In the genomic region with DNA sequence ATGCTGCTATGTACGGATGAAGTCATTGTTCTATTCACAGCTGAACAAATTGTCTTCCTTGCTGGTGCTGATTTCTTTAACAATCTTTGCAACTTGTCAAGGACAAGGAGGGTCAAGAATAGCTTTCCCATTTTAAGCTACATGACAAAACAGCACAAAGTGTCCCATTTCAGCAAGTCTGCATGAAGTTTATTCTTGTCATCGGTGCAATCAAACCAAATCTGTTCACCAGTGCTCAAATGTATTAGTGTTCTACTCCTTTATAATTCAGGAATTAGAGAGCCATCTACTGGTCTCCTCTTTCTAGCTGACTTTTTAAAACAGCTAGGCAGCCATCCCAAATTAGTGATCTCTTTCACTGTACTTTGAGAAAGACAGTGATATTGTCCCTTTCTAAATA, we compare ENCODE assay signal across 15 mouse cellular contexts.
DNase-seq lines count a peak whose midpoint lies in the region; ATAC-seq and TF ChIP-seq lines count a peak whose summit lies in the region.
"Had no signal": no experiment of that assay in that cellular context is flagged by ENCODE, and none has a peak within 500 bp of the region (broad histone marks: within the 10 kb centered on the region; RNA-seq: fewer than 3 reads in every experiment).

No protein-coding gene starts in this region.

- no peak for ATAC-seq in forebrain, embryonic 16.5 days
- no peak for ATAC-seq in forebrain, embryonic 11.5 days (replicated peaks; ENCODE audit: low FRiP score)

- no peaks in the 10 kb centered on the region for H3K4me1 ChIP-seq in forebrain, embryonic 16.5 days (replicated peaks; ENCODE audit: control insufficient read depth, insufficient read depth, low read length)
- H3K4me1 ChIP-seq in forebrain, embryonic 11.5 days (replicated peaks; ENCODE audit: control insufficient read depth, insufficient read depth, low read length): no peaks in the 10 kb centered on the region
- H3K4me1 ChIP-seq: liver, embryonic 13.5 days had no signal

- no peaks in the 10 kb centered on the region for H3K9me3 ChIP-seq in forebrain, embryonic 16.5 days (ENCODE audit: control insufficient read depth, low read length)
- no peaks in the 10 kb centered on the region for H3K9me3 ChIP-seq in forebrain, embryonic 11.5 days (ENCODE audit: control insufficient read depth, low read length)
- H3K9me3 ChIP-seq: liver, embryonic 13.5 days had no signal

- no peak overlapping the region for H3K4me3 ChIP-seq in forebrain, embryonic 16.5 days (replicated peaks; ENCODE audit: low read length)
- H3K4me3 ChIP-seq in forebrain, embryonic 11.5 days (ENCODE audit: low read depth, low read length): no peak overlapping the region
- H3K4me3 ChIP-seq: gastrocnemius, adult 2 months; liver, embryonic 13.5 days had no signal

- DNase-seq in forebrain, embryonic 11.5 days (ENCODE audit: low spot score): no peak
- DNase-seq in layer of hippocampus, adult 9-10 months (ENCODE audit: low spot score): peak; percentile 20
- no peak for DNase-seq in layer of hippocampus, adult 8-10 months (ENCODE audit: low spot score in 2 of 2)
- peak; percentile 62 for DNase-seq in brain, embryonic 14.5 days (ENCODE audit: low read depth)
- DNase-seq in retina, embryonic 14.5 days (ENCODE audit: low spot score): peak; percentile 17
- no peak for DNase-seq in adrenal gland, postnatal 36 days
- no peak for DNase-seq in urinary bladder, postnatal 25 days (ENCODE audit: low spot score)
- DNase-seq: adrenal gland, adult 8-10 months; cerebellum, adult 11-12 months; gastrocnemius, adult 2 months; heart, postnatal 14 days; liver, embryonic 13.5 days; lung, postnatal 10 days; thymus, postnatal 14 days had no signal

- WGBS in forebrain, embryonic 16.5 days: 64% methylated on average over 2 of the region's 2 CpGs
- WGBS in forebrain, embryonic 11.5 days: 91% methylated on average over 2 of the region's 2 CpGs

- H3K36me3 ChIP-seq in forebrain, embryonic 16.5 days (ENCODE audit: control insufficient read depth, insufficient read depth): no peaks in the 10 kb centered on the region
- no peaks in the 10 kb centered on the region for H3K36me3 ChIP-seq in forebrain, embryonic 11.5 days (ENCODE audit: control insufficient read depth, insufficient read depth, low read length)
- H3K36me3 ChIP-seq: liver, embryonic 13.5 days had no signal

- H3K4me2 ChIP-seq in forebrain, embryonic 16.5 days (ENCODE audit: low read length): no peak overlapping the region
- no peak overlapping the region for H3K4me2 ChIP-seq in forebrain, embryonic 11.5 days (ENCODE audit: low read depth, low read length, severe bottlenecking)
- H3K4me2 ChIP-seq: liver, embryonic 13.5 days had no signal

- H3K9ac ChIP-seq in forebrain, embryonic 16.5 days (replicated peaks; ENCODE audit: low read depth, low read length): no peak overlapping the region
- H3K9ac ChIP-seq in forebrain, embryonic 11.5 days (ENCODE audit: low read length): no peak overlapping the region
- H3K9ac ChIP-seq: liver, embryonic 13.5 days had no signal

- H3K27ac ChIP-seq in forebrain, embryonic 16.5 days (ENCODE audit: low read length): peak overlapping the region; percentile 28; the same call in 1 of the 2 replicates
- H3K27ac ChIP-seq in forebrain, embryonic 11.5 days (ENCODE audit: low read depth, low read length): no peak overlapping the region
- H3K27ac ChIP-seq: gastrocnemius, adult 2 months; liver, embryonic 13.5 days had no signal

- TF ChIP-seq CTCF in brain, embryonic 14.5 days (IDR thresholded peaks at IDR 0.05; ENCODE audit: borderline replicate concordance, extremely low read depth, insufficient read depth, insufficient read length): no peak

- no peak for TF ChIP-seq POLR2A in brain, embryonic 14.5 days (IDR thresholded peaks at IDR 0.05; ENCODE audit: borderline replicate concordance, extremely low read depth, insufficient read depth, insufficient read length, poor library complexity, severe bottlenecking)

- H3K27me3 ChIP-seq in forebrain, embryonic 16.5 days (replicated peaks; ENCODE audit: control insufficient read depth, insufficient read depth, low read length): no peaks in the 10 kb centered on the region
- H3K27me3 ChIP-seq in forebrain, embryonic 11.5 days (ENCODE audit: control insufficient read depth, insufficient read depth, low read length): no peaks in the 10 kb centered on the region
- H3K27me3 ChIP-seq: liver, embryonic 13.5 days had no signal

Comparison
In these comparisons a context has a peak if more than half of its experiments do, and no peak if none do; other contexts are left out.
1. DNase-seq: peak in layer of hippocampus, adult 9-10 months (single experiment), brain, embryonic 14.5 days (single experiment) and retina, embryonic 14.5 days (single experiment); none in forebrain, embryonic 11.5 days (single experiment), layer of hippocampus, adult 8-10 months (0 of 2), adrenal gland, postnatal 36 days (0 of 2) and urinary bladder, postnatal 25 days (single experiment).